Mouse (Mus musculus) heart, embryonic 14.5 days (tissue): ENCODE data around the gene Dhrs9. TPM values are rescaled to one million over a fixed set of nuclear protein-coding genes. Genes with fewer than 3 reads are reported as not detected.

Experiments
- ATAC-seq: fragments of 200-750 bp; cut with Nextera tagmentation; 2 replicates; pipeline ENCODE4 v1.8.0; 2017; ENCODE audit warnings: low read depth, moderate TSS enrichment; ENCODE audit not compliant: insufficient number of reproducible peaks, insufficient read depth, low FRiP score
- H3K27ac ChIP-seq, 2 experiments: fragments of 200-500 bp in 1 of 2; fragments of 300-500 bp in 1 of 2; sonication (generic) in 1 of 2; replicated peaks in 1 of 2; 2 replicates each; pipeline ENCODE4 v1.5.1; 2012 to 2014; ENCODE audit warnings: low read depth in 2 of 2, low read length in 2 of 2, control low read depth in 1 of 2, mild to moderate bottlenecking in 1 of 2, mixed read lengths in 1 of 2; ENCODE audit not compliant: control insufficient read depth in 1 of 2, insufficient read depth in 1 of 2
- H3K27me3 ChIP-seq: fragments of 300-500 bp; sonication (generic); 2 replicates; pipeline ENCODE4 v1.6.1; 2014; ENCODE audit warnings: mild to moderate bottlenecking, low read length, control low read depth; ENCODE audit not compliant: control insufficient read depth, insufficient read depth
- H3K36me3 ChIP-seq: fragments of 300-500 bp; sonication (generic); 2 replicates; pipeline ENCODE4 v1.6.1; 2014; ENCODE audit warnings: mild to moderate bottlenecking, control low read depth, low read length, mixed read lengths; ENCODE audit not compliant: control insufficient read depth, insufficient read depth
- H3K4me1 ChIP-seq, 2 experiments: fragments of 200-500 bp in 1 of 2; fragments of 300-500 bp in 1 of 2; sonication (generic) in 1 of 2; 2 replicates each; pipeline ENCODE4 v1.6.1; 2012 to 2014; ENCODE audit warnings: low read length in 2 of 2, control low read depth in 1 of 2, mixed read lengths in 1 of 2; ENCODE audit not compliant: control insufficient read depth in 2 of 2, insufficient read depth in 2 of 2
- H3K4me2 ChIP-seq: fragments of 300-500 bp; sonication (generic); 2 replicates; pipeline ENCODE4 v1.6.1; 2014; ENCODE audit warnings: mild to moderate bottlenecking, low read length
- H3K4me3 ChIP-seq, 2 experiments: fragments of 200-500 bp in 1 of 2; fragments of 300-500 bp in 1 of 2; sonication (generic) in 1 of 2; 2 replicates each; pipeline ENCODE4 v1.5.1; 2012 to 2014; ENCODE audit warnings: low read length in 2 of 2, mild to moderate bottlenecking in 2 of 2, control low read depth in 1 of 2, low read depth in 1 of 2, moderate library complexity in 1 of 2; ENCODE audit not compliant: control insufficient read depth in 1 of 2, insufficient read depth in 1 of 2
- H3K9ac ChIP-seq: fragments of 300-500 bp; sonication (generic); 2 replicates; pipeline ENCODE4 v1.6.1; 2014; ENCODE audit warnings: mild to moderate bottlenecking, low read length
- H3K9me3 ChIP-seq: fragments of 300-500 bp; sonication (generic); 2 replicates; pipeline ENCODE4 v1.6.1; 2016; ENCODE audit warnings: low read length, control low read depth; ENCODE audit not compliant: control insufficient read depth
- WGBS: fragments of 180-500 bp; shearing (Covaris S2); extraction: QIAGEN DNeasy Blood & Tissue Kit; methylation state at CpG from one replicate; pipeline ENCODE4 v1.1.7; 2014; 5-methylcytosine and 5-hydroxymethylcytosine counted together
- polyA plus RNA-seq: library from polyadenylated mRNA; unstranded; fragments of >200 nt; fragmentation: Nextera tagmentation; extraction: Ambion mirVana; gene quantifications from 2 replicates; pipeline ENCODE4 v1.2.1, GENCODE M21; 2014

The Dhrs9 gene
- polyA plus RNA-seq, 1 experiment from 2014 or later, result not detected

DNA sequence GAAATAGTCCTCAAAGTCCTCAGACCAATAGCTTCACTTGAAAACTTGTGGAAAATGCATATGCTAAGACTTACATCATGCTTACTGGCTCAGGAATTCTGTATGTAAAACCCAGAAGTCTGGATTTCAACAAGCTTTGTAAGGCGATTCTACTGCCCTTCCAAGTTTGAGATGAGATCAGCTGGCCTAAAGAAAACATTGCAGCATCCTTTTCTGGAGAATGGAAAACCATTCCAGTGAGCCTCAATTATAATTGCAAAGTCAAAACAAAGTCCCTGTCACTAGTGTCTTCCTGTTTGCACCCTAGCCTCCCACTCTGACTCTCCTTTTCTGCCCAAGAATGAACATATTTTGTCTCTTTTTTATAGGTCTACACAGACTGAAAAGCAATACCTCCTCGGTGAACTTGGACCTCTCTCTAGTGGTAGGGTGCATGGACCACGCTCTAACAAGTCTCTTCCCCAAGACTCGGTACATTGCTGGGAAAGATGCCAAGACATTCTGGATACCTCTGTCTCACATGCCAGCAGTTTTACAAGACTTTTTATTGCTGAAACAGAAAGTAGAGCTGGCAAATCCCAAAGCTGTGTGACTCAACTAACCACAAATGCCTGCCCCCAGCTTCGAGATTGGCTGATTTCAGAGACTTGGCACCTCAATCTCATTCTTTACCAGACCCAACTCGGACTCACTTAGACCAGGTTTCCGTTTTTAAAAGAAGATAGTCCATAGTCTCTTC is 20.8 kb downstream of the Dhrs9 start:
- Histone ChIP-seq H3K4me1 (0 out of 4 replicates have a peak, but pooled peaks cover 2 to 5% of the 10 kb centered on the region in 2 experiments), H3K36me3 (no peaks in the 10 kb centered on the region), H3K9ac (no peak overlapping the region), H3K4me3 (no peak overlapping the region), H3K27me3 (no peaks in the 10 kb centered on the region; the same call in 1 of the 2 replicates), H3K4me2 (no peak overlapping the region), H3K9me3 (no peaks in the 10 kb centered on the region), H3K27ac (no peak overlapping the region)
- WGBS, result 52% methylated on average over 7 of the region's 7 CpGs
- ATAC-seq, result no peak

DNA sequence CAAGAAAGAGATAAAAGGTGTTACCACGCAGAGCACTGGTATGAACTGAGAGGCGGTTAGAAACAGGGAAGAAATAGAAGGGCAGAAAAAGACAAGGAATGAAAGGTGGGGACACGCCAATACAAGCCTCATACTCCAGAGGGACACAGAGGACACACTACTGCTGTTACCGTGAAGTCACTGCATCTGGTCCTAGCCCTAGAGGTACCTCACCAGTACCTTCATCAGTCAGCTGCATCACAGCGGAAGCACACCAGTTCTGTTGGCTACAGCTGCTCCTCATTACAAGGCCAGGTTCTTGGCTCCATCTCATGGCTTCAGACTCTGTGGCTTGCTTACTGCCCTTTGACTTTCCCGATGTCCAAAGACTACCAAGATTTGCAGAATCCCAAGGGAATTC is 21.6 kb downstream of the Dhrs9 start:
- Histone ChIP-seq H3K27ac (no peak overlapping the region), H3K4me2 (no peak overlapping the region), H3K4me3 (no peak overlapping the region), H3K36me3 (no peaks in the 10 kb centered on the region), H3K9ac (no peak overlapping the region), H3K4me1 (0 out of 4 replicates have a peak, but pooled peaks cover 2 to 5% of the 10 kb centered on the region in 2 experiments), H3K27me3 (no peaks in the 10 kb centered on the region; the same call in 1 of the 2 replicates), H3K9me3 (no peaks in the 10 kb centered on the region)
- 80% methylated on average over 6 of the region's 6 CpGs for WGBS
- ATAC-seq, result no peak

DNA sequence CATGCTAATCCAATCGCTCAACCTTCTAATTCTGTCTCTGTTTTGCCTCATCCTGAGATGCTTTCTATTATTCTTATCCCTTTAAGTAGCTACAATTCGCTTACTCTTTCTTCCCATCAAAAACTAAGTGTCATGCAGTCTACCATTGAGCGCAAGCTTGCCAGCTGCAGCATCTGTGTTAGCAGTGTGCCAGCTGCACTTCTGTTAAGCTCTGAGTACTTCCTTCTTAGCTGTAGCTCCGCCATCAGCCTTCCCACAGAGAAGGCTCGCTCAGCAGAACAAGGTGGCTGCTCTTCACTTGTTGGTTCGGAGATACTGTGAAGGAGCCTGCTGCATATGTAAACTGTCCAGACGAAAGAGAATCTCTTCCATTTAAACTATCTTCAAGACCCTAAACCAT is 22.1 kb downstream of the Dhrs9 start:
- 79% methylated on average over 7 of the region's 7 CpGs for WGBS
- H3K4me3 ChIP-seq, result no peak overlapping the region
- H3K4me1 ChIP-seq, result 0 out of 4 replicates have a peak, but pooled peaks cover 2 to 5% of the 10 kb centered on the region in 2 experiments
- no peak overlapping the region for H3K9ac ChIP-seq
- ATAC-seq, result no peak
- no peak overlapping the region for H3K27ac ChIP-seq
- H3K9me3 ChIP-seq, result no peaks in the 10 kb centered on the region
- no peaks in the 10 kb centered on the region; the same call in 1 of the 2 replicates for H3K27me3 ChIP-seq
- no peaks in the 10 kb centered on the region for H3K36me3 ChIP-seq
- H3K4me2 ChIP-seq, result no peak overlapping the region

DNA sequence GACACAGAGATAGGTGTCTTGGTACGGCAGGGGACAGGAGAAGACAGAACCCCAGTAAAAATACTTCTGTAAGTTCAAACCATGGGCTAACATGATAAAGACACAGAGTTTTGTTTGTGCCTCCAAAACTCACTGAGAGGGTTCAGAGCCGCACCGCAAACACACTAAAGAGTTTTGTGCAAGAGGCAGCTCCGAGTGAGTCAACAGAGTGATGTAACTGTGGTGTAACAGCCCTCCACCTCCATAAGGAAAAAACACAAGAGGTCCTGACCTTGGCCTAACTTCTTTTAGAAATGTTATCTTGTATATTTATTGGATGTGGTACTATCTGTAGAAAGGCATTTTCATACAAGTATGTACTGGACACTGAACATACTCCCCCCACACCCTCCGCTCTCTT is 25.4 kb downstream of the Dhrs9 start:
- no peak overlapping the region for H3K4me2 ChIP-seq
- no peaks in the 10 kb centered on the region for H3K36me3 ChIP-seq
- no peak overlapping the region for H3K9ac ChIP-seq
- H3K4me1 ChIP-seq, result 0 out of 4 replicates have a peak, but pooled peaks cover 2 to 5% of the 10 kb centered on the region in 2 experiments
- H3K27me3 ChIP-seq, result no peaks in the 10 kb centered on the region; the same call in 1 of the 2 replicates
- H3K9me3 ChIP-seq, result no peaks in the 10 kb centered on the region
- WGBS, result 92% methylated on average over 5 of the region's 5 CpGs
- H3K27ac ChIP-seq, result no peak overlapping the region
- no peak overlapping the region for H3K4me3 ChIP-seq
- ATAC-seq, result no peak

DNA sequence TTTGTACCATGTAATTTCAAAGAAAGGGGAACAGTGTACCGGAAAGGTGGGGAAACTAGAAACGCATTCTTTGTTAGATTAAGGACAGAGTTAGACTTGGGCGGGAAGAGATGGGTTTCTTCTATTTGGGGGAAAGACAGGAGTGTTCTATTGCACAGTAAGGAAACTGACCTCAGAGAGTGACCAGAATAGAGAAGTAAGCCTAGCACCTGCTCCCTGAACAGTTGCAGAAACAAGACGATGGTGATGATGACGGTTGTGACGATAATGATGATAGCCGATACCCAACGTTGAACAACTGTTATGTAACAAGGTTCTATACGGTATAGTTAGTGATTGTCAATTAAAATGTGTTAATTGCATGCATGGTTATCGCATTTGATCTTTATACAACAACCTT is 34.3 kb downstream of the Dhrs9 start:
- H3K27me3 ChIP-seq, result no peaks in the 10 kb centered on the region
- no peaks in the 10 kb centered on the region for H3K36me3 ChIP-seq
- H3K4me3 ChIP-seq, result no peak overlapping the region
- ATAC-seq, result no peak
- H3K9me3 ChIP-seq, result no peaks in the 10 kb centered on the region
- 89% methylated on average over 10 of the region's 10 CpGs for WGBS
- H3K4me1 ChIP-seq, result peaks cover 2 to 6% of the 10 kb centered on the region in 2 experiments; a peak in 1 of 4 replicates
- H3K4me2 ChIP-seq, result no peak overlapping the region
- no peak overlapping the region for H3K27ac ChIP-seq
- no peak overlapping the region for H3K9ac ChIP-seq

DNA sequence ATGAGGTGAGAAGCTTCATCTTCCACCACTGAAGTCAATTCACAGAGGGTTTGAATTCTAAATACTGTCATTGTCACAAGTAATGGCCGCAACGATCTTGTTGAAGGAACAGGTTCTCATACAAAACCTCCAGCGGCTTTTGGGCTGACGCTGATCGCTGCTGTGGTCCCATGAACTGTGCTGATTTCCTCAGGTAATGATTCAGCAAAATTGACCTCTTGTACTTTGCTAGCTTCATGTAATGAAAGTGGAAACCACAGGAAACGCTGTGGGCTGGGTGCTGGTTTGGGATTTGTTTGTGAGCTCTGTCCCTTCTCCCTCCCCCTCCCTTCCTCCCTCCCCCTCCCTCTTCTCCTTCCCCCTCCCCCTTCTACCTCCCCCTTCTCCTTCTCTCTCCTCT is 34.8 kb downstream of the Dhrs9 start:
- Histone ChIP-seq H3K4me2 (no peak overlapping the region), H3K4me3 (no peak overlapping the region), H3K4me1 (peaks cover 2 to 6% of the 10 kb centered on the region in 2 experiments; a peak in 1 of 4 replicates), H3K36me3 (no peaks in the 10 kb centered on the region), H3K27me3 (no peaks in the 10 kb centered on the region), H3K9me3 (no peaks in the 10 kb centered on the region), H3K27ac (no peak overlapping the region), H3K9ac (no peak overlapping the region)
- ATAC-seq, result no peak
- 76% methylated on average over 6 of the region's 6 CpGs for WGBS

DNA sequence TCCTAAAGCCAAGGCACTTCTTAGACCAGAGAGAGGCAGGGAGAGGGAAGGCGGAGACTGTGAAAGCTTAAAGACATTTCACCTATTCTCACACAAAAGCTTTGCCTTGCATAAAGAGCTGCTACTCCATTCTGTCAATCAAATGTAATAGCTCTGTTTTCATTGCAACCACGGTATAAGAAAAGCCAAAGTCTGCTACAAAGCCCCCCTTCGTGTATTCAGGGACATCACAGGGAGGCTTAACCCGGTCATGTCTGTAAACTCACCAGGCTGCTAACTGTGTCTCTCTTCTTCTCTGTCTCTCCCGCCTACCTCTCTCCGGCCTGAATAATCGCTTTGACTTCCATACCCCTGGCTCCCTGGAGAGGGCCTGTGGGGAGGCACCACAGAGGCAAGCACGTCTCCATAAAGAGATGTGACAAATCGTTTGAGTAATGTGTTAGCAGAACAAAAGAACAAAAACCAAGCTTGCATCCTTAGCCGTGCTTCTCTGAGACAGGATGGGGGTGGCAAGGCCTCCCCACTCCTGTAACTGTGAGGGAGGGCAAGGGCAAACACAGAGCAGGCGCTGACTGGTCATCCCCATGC is 38.1 kb downstream of the Dhrs9 start:
- 25% methylated on average over 11 of the region's 11 CpGs for WGBS
- H3K36me3 ChIP-seq, result no peaks in the 10 kb centered on the region
- ATAC-seq, result no peak
- no peak overlapping the region for H3K27ac ChIP-seq
- peaks cover 2 to 6% of the 10 kb centered on the region in 2 experiments; a peak in 1 of 4 replicates for H3K4me1 ChIP-seq
- H3K9ac ChIP-seq, result no peak overlapping the region
- no peaks in the 10 kb centered on the region for H3K27me3 ChIP-seq
- no peaks in the 10 kb centered on the region for H3K9me3 ChIP-seq
- no peak overlapping the region for H3K4me3 ChIP-seq
- H3K4me2 ChIP-seq, result no peak overlapping the region
